Mouse (Mus musculus): Measurements from ENCODE around the gene Arnt2. TPM values are rescaled to one million over a fixed set of nuclear protein-coding genes. Genes with fewer than 3 reads are reported as not detected.

The Arnt2 gene
- polyA plus RNA-seq (2016; fragmentation: Nextera tagmentation; extraction: Ambion mirVana), result 4.4 and 5.3 TPM in 2 replicates

- H3K9me3 ChIP-seq (replicated peaks), result no peaks in the 10 kb centered on the region
- H3K4me3 ChIP-seq, result peak within 1 kb of the TSS; percentile 72
- H3K36me3 ChIP-seq, result no peaks in the 10 kb centered on the region
- peaks cover 3% of the 10 kb centered on the region; the same call in 1 of the 2 replicates for H3K4me1 ChIP-seq (replicated peaks)
- peak within 1 kb of the TSS; percentile 45; the same call in 1 of the 2 replicates for H3K27ac ChIP-seq (ENCODE audit: poor library complexity, severe bottlenecking)
- WGBS, result under 1% methylated on average over 55 of the region's 69 CpGs
- peak within 1 kb of the TSS; percentile 77 for H3K9ac ChIP-seq
- peaks cover 41% of the 10 kb centered on the region for H3K27me3 ChIP-seq (replicated peaks)
- H3K4me2 ChIP-seq, result peak within 1 kb of the TSS; percentile 87
- peak; percentile 60 for ATAC-seq (ENCODE audit: insufficient number of reproducible peaks, low FRiP score)
Measured at GRCm38 (mm10) chr7:84409896-84410521, at the start of gene Arnt2. TSS of gene Arnt2 (minus strand) at chr7:84410176.

- Histone ChIP-seq H3K27ac (ENCODE audit: poor library complexity, severe bottlenecking) (no peak overlapping the region), H3K9ac (no peak overlapping the region), H3K4me1 (replicated peaks) (no peaks in the 10 kb centered on the region), H3K4me3 (no peak overlapping the region), H3K36me3 (no peaks in the 10 kb centered on the region), H3K4me2 (no peak overlapping the region), H3K9me3 (replicated peaks) (no peaks in the 10 kb centered on the region), H3K27me3 (replicated peaks) (no peaks in the 10 kb centered on the region)
- no peak for ATAC-seq (ENCODE audit: insufficient number of reproducible peaks, low FRiP score)
Measured at GRCm38 (mm10) chr7:84451681-84452080, 41.7 kb upstream of the Arnt2 start.

GRCm38 (mm10) chr7:84449066-84449465 is 39.1 kb upstream of the Arnt2 start:
- Histone ChIP-seq H3K9me3 (replicated peaks) (no peaks in the 10 kb centered on the region), H3K4me1 (replicated peaks) (peaks cover 9% of the 10 kb centered on the region; the same call in 1 of the 2 replicates), H3K27me3 (replicated peaks) (no peaks in the 10 kb centered on the region), H3K4me2 (no peak overlapping the region), H3K27ac (ENCODE audit: poor library complexity, severe bottlenecking) (no peak overlapping the region), H3K9ac (no peak overlapping the region), H3K4me3 (no peak overlapping the region), H3K36me3 (no peaks in the 10 kb centered on the region)
- no peak for ATAC-seq (ENCODE audit: insufficient number of reproducible peaks, low FRiP score)
- WGBS, result 51% methylated on average over 2 of the region's 2 CpGs

GRCm38 (mm10) chr7:84448512-84448911 is 38.5 kb upstream of the Arnt2 start:
- no peaks in the 10 kb centered on the region for H3K36me3 ChIP-seq
- H3K9me3 ChIP-seq (replicated peaks), result no peaks in the 10 kb centered on the region
- no peak overlapping the region for H3K4me2 ChIP-seq
- no peak overlapping the region for H3K9ac ChIP-seq
- H3K27me3 ChIP-seq (replicated peaks), result no peaks in the 10 kb centered on the region
- no peak overlapping the region for H3K4me3 ChIP-seq
- ATAC-seq (ENCODE audit: insufficient number of reproducible peaks, low FRiP score), result no peak
- no peak overlapping the region for H3K27ac ChIP-seq (ENCODE audit: poor library complexity, severe bottlenecking)
- peaks cover 9% of the 10 kb centered on the region; the same call in 1 of the 2 replicates for H3K4me1 ChIP-seq (replicated peaks)

GRCm38 (mm10) chr7:84447740-84448435 is 37.9 kb upstream of the Arnt2 start:
- no peaks in the 10 kb centered on the region for H3K9me3 ChIP-seq (replicated peaks)
- no peaks in the 10 kb centered on the region for H3K27me3 ChIP-seq (replicated peaks)
- H3K36me3 ChIP-seq, result no peaks in the 10 kb centered on the region
- WGBS, result 90% methylated on average over 5 of the region's 5 CpGs
- no peak overlapping the region for H3K4me2 ChIP-seq
- no peak overlapping the region for H3K9ac ChIP-seq
- no peak overlapping the region for H3K27ac ChIP-seq (ENCODE audit: poor library complexity, severe bottlenecking)
- H3K4me3 ChIP-seq, result no peak overlapping the region
- ATAC-seq (ENCODE audit: insufficient number of reproducible peaks, low FRiP score), result no peak
- H3K4me1 ChIP-seq (replicated peaks), result peaks cover 9% of the 10 kb centered on the region; the same call in 1 of the 2 replicates

GRCm38 (mm10) chr7:84447060-84447459 is 37.1 kb upstream of the Arnt2 start:
- 23% methylated on average over 4 of the region's 4 CpGs for WGBS
- Histone ChIP-seq H3K9ac (no peak overlapping the region), H3K4me2 (no peak overlapping the region), H3K9me3 (replicated peaks) (no peaks in the 10 kb centered on the region), H3K36me3 (no peaks in the 10 kb centered on the region), H3K27me3 (replicated peaks) (no peaks in the 10 kb centered on the region), H3K4me3 (no peak overlapping the region), H3K4me1 (replicated peaks) (peaks cover 9% of the 10 kb centered on the region; the same call in 1 of the 2 replicates), H3K27ac (ENCODE audit: poor library complexity, severe bottlenecking) (no peak overlapping the region)
- ATAC-seq (ENCODE audit: insufficient number of reproducible peaks, low FRiP score), result no peak

GRCm38 (mm10) chr7:84442343-84442911 is 32.5 kb upstream of the Arnt2 start:
- no peaks in the 10 kb centered on the region for H3K36me3 ChIP-seq
- no peak overlapping the region for H3K9ac ChIP-seq
- 81% methylated on average over 2 of the region's 2 CpGs for WGBS
- H3K4me1 ChIP-seq (replicated peaks), result peaks cover 9% of the 10 kb centered on the region; the same call in 1 of the 2 replicates
- ATAC-seq (ENCODE audit: insufficient number of reproducible peaks, low FRiP score), result no peak
- H3K4me3 ChIP-seq, result no peak overlapping the region
- no peak overlapping the region for H3K27ac ChIP-seq (ENCODE audit: poor library complexity, severe bottlenecking)
- no peak overlapping the region for H3K4me2 ChIP-seq
- H3K27me3 ChIP-seq (replicated peaks), result no peaks in the 10 kb centered on the region
- no peaks in the 10 kb centered on the region for H3K9me3 ChIP-seq (replicated peaks)

GRCm38 (mm10) chr7:84439606-84440005 is 29.6 kb upstream of the Arnt2 start:
- WGBS, result 53% methylated on average over 1 of the region's 1 CpGs
- H3K4me2 ChIP-seq, result no peak overlapping the region
- H3K36me3 ChIP-seq, result no peaks in the 10 kb centered on the region
- no peak for ATAC-seq (ENCODE audit: insufficient number of reproducible peaks, low FRiP score)
- H3K4me1 ChIP-seq (replicated peaks), result peaks cover 1% of the 10 kb centered on the region; the same call in 1 of the 2 replicates
- no peaks in the 10 kb centered on the region; the same call in 1 of the 2 replicates for H3K27me3 ChIP-seq (replicated peaks)
- no peak overlapping the region for H3K27ac ChIP-seq (ENCODE audit: poor library complexity, severe bottlenecking)
- H3K9me3 ChIP-seq (replicated peaks), result no peaks in the 10 kb centered on the region
- no peak overlapping the region for H3K9ac ChIP-seq
- no peak overlapping the region for H3K4me3 ChIP-seq

- H3K4me1 ChIP-seq (replicated peaks), result no peaks in the 10 kb centered on the region
Measured at GRCm38 (mm10) chr7:84434901-84435300, 24.9 kb upstream of the Arnt2 start.

GRCm38 (mm10) chr7:84432151-84432550 is 22.2 kb upstream of the Arnt2 start:
- Histone ChIP-seq H3K36me3 (no peaks in the 10 kb centered on the region), H3K9me3 (replicated peaks) (no peaks in the 10 kb centered on the region), H3K4me1 (replicated peaks) (no peaks in the 10 kb centered on the region), H3K4me3 (no peak overlapping the region), H3K4me2 (no peak overlapping the region), H3K27ac (ENCODE audit: poor library complexity, severe bottlenecking) (no peak overlapping the region), H3K9ac (no peak overlapping the region), H3K27me3 (replicated peaks) (peaks cover 9% of the 10 kb centered on the region; the same call in 1 of the 2 replicates)
- ATAC-seq (ENCODE audit: insufficient number of reproducible peaks, low FRiP score), result no peak

More at GRCm38 (mm10) chr7:84434901-84435300, 24.9 kb upstream of the Arnt2 start:
- H3K4me3 ChIP-seq, result no peak overlapping the region
- no peaks in the 10 kb centered on the region for H3K9me3 ChIP-seq (replicated peaks)
- WGBS, result 62% methylated on average over 2 of the region's 2 CpGs
- peaks cover 9% of the 10 kb centered on the region; the same call in 1 of the 2 replicates for H3K27me3 ChIP-seq (replicated peaks)
- H3K36me3 ChIP-seq, result no peaks in the 10 kb centered on the region
- no peak overlapping the region for H3K9ac ChIP-seq
- no peak for ATAC-seq (ENCODE audit: insufficient number of reproducible peaks, low FRiP score)
- H3K4me2 ChIP-seq, result no peak overlapping the region
- no peak overlapping the region for H3K27ac ChIP-seq (ENCODE audit: poor library complexity, severe bottlenecking)

GRCm38 (mm10) chr7:84427221-84427620 is 17.2 kb upstream of the Arnt2 start:
- no peak overlapping the region for H3K4me2 ChIP-seq
- no peaks in the 10 kb centered on the region for H3K9me3 ChIP-seq (replicated peaks)
- no peak for ATAC-seq (ENCODE audit: insufficient number of reproducible peaks, low FRiP score)
- H3K27ac ChIP-seq (ENCODE audit: poor library complexity, severe bottlenecking), result no peak overlapping the region
- no peaks in the 10 kb centered on the region for H3K4me1 ChIP-seq (replicated peaks)
- H3K9ac ChIP-seq, result no peak overlapping the region
- 88% methylated on average over 2 of the region's 2 CpGs for WGBS
- H3K4me3 ChIP-seq, result no peak overlapping the region
- no peaks in the 10 kb centered on the region for H3K36me3 ChIP-seq
- peaks cover 9% of the 10 kb centered on the region; the same call in 1 of the 2 replicates for H3K27me3 ChIP-seq (replicated peaks)
